Mouse (Mus musculus): ENCODE measurements at regions not wholly inside any gene's neighbourhood (a gene's known extent, or its start where the extent isn't known, plus 50 kb on each side); places are given as distances from the start of the nearest gene placed in this dataset.

DNA sequence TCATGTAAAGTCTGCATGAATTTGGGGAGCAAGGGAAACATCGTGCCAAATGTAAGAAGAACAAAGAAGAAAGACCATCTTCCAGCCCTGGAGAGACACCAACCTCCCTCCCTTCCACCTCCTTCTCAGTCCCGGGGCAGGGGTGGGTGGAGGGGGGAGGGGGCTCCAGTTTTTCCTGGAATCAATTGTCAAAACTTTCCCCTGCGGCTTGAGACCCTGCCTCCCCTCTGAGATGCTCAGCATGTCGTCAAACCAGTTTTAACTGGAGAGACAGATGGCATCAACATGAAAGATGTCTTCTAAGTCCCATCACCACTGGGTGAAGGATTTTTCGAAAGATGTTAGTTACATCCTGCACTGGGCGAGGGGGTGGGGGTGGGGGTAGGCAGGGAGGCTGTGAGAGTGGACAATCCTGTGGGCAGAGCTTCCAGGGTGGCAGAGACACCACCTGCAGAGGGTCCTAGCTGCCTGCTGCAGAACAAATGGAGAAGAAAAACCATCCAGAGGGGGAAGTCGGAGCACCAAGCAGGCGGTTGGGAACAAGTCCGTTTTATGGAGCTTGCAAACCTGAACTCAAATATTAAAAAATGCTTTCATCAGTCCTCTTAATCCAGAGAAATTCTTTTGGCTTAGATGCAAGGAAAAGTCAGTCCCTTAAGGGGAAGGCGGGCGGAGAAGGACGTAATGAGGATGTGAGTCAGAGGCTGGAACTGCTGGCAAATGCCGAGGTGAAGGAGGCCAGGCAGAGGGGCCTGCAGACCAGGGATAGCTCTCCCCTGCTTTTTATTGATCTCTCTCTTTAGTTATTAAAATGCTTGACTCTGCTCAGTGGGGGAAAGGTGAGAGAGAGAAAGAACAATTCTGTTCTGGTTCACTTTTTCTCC lies 157.6 kb downstream of the Gas1 start:
- TF ChIP-seq CTCF (IDR thresholded peaks at IDR 0.05) (no peak), EP300 (IDR thresholded peaks at IDR 0.05) (no peak)
